Mouse (Mus musculus): Measurements from ENCODE around the gene Coro1b. TPM values are rescaled to one million over a fixed set of nuclear protein-coding genes. Genes with fewer than 3 reads are reported as not detected.

The Coro1b gene
- polyA plus RNA-seq, 1 experiment = 240 TPM

- peak; percentile 91 for TF ChIP-seq POLR2A (IDR thresholded peaks at IDR 0.05; ENCODE audit: borderline replicate concordance, insufficient read depth, low read length)
- TF ChIP-seq CTCF (IDR thresholded peaks at IDR 0.05; ENCODE audit: borderline replicate concordance, insufficient read depth, low read depth, low read length) = peak; percentile 73
- DNase-seq = peak; percentile 99 to 100
- Histone ChIP-seq H3K27ac (ENCODE audit: insufficient read depth, low read length) (peak overlapping the region; percentile 86), H3K27me3 (ENCODE audit: control insufficient read depth, insufficient read depth, low read length) (no peaks in the 10 kb centered on the region), H3K4me1 (ENCODE audit: control insufficient read depth, insufficient read depth, low read length) (peaks cover 5% of the 10 kb centered on the region; the same call in 1 of the 2 replicates), H3K4me3 (replicated peaks; ENCODE audit: insufficient read depth, low read depth, low read length) (peak overlapping the region; percentile 73)
- 1% methylated on average over 43 of the region's 43 CpGs for WGBS
Measured at GRCm38 (mm10) chr19:4169378-4169784, 21.0 kb downstream of the Coro1b start.

DNA sequence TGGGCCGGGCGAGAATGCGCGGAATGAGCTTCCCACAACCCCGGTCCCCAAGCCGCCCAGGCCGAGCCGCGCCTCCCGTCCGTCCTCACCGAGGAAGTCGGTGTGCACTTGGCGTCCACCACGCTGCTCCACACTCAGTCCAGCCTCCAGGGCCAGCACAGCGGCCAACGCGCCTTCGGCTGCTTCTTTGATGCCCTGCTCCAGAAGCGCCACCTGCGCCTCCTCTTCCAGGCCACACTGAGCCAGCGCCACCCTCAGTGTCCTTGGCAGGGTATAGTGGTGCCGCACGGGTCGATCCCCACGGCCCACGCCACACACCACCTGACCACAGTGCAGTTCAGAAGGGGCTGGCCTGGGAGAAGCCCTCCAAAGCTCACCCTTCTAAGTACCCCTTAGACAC is 21.4 kb downstream of the Coro1b start:
- H3K4me3 ChIP-seq (replicated peaks; ENCODE audit: insufficient read depth, low read depth, low read length) = peak overlapping the region; percentile 73
- peak in 1 of 2 experiments; percentile 69 for DNase-seq
- under 1% methylated on average over 27 of the region's 27 CpGs for WGBS
- TF ChIP-seq CTCF (IDR thresholded peaks at IDR 0.05; ENCODE audit: borderline replicate concordance, insufficient read depth, low read depth, low read length) (no peak), POLR2A (IDR thresholded peaks at IDR 0.05; ENCODE audit: borderline replicate concordance, insufficient read depth, low read length) (no peak)
- peaks cover 5% of the 10 kb centered on the region; the same call in 1 of the 2 replicates for H3K4me1 ChIP-seq (ENCODE audit: control insufficient read depth, insufficient read depth, low read length)
- no peaks in the 10 kb centered on the region for H3K27me3 ChIP-seq (ENCODE audit: control insufficient read depth, insufficient read depth, low read length)
- H3K27ac ChIP-seq (ENCODE audit: insufficient read depth, low read length) = peak overlapping the region; percentile 86

DNA sequence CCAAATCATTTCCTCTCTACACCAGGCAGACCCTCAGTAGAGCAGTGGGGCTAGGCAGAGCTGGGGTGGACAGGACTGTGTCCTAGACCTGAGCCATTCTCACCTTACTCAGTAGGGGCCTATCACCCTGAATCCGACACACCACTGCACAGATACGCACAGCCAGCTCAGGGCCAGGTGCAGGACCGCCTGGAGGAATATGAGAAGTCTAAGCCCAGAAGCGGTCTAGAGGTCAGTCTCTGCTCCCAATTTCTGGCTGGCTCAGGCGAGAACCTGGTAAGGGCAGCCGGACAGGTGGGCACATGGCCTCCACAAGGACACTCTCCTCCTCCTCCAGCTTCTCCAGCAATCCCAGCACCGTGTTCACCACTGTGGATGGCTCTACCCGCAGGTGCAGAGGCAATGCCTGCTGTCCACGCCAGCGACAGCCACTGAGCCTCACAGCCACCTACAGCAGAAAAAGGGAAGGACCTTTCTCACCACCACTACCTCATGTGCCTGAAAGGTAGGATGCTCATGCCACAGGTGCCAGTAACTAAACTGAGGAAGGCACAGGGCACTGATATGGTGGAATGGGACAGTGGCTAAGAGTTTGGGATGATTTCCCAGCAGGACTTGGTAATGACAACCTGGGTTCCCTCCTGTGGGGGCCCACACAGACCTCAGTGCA is 22.4 kb downstream of the Coro1b start:
- Histone ChIP-seq H3K27me3 (ENCODE audit: control insufficient read depth, insufficient read depth, low read length) (no peaks in the 10 kb centered on the region), H3K4me1 (ENCODE audit: control insufficient read depth, insufficient read depth, low read length) (peaks cover 5% of the 10 kb centered on the region), H3K27ac (ENCODE audit: insufficient read depth, low read length) (no peak overlapping the region), H3K4me3 (replicated peaks; ENCODE audit: insufficient read depth, low read depth, low read length) (no peak overlapping the region)
- 94% methylated on average over 10 of the region's 10 CpGs for WGBS
- peak in 1 of 2 experiments; percentile 19 for DNase-seq
- TF ChIP-seq CTCF (IDR thresholded peaks at IDR 0.05; ENCODE audit: borderline replicate concordance, insufficient read depth, low read depth, low read length) (no peak), POLR2A (IDR thresholded peaks at IDR 0.05; ENCODE audit: borderline replicate concordance, insufficient read depth, low read length) (no peak)

DNA sequence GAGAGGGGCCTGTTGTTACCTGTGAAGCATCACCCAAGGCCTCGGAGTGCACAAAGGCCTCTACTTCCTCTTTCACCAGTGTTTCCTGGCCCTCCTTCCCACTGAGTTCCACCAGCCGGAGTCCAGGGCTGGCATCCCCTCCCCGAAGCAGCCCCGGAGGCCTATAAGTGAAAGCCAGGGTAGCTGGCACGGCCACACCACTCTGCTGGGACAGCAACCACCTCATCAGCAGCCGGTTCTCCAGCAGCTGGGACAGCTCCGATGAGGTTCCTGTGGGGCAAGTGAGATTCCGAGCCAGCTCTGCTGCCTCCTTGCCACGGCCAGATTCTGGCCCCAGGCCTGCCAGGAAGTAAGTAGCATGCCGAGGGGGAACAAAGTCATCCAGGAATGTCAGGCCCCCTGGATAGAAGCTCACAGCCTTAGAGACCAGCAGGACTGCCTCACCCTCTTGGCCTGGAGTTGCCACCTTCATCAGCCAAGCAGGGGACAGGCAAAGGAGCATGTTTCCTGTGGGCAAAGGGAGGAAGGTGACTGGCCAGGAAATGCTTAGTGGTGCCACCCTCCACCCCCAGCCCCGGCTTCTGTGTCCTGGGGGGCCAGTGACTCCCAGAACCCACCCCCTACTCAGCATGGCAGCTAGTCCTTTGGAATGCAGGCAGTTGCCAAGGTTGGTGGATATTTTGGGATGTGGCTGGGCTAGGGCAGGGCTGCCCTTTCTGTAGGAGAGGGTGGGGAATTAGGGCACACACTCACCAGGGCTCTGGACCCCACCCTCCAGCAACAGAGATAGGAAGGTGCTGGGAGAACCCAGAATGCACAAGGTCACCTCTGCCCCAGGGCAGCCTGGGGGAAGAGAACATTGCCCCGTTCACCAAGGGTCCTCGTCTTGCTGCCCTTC is 23.2 kb downstream of the Coro1b start:
- 47% methylated on average over 13 of the region's 13 CpGs for WGBS

GRCm38 (mm10) chr19:4172925-4173324 is 24.5 kb downstream of the Coro1b start:
- Histone ChIP-seq H3K27me3 (ENCODE audit: control insufficient read depth, insufficient read depth, low read length) (no peaks in the 10 kb centered on the region), H3K27ac (ENCODE audit: insufficient read depth, low read length) (no peak overlapping the region), H3K4me3 (replicated peaks; ENCODE audit: insufficient read depth, low read depth, low read length) (no peak overlapping the region), H3K4me1 (ENCODE audit: control insufficient read depth, insufficient read depth, low read length) (peaks cover 5% of the 10 kb centered on the region)
- no peak for DNase-seq
- 75% methylated on average over 11 of the region's 11 CpGs for WGBS
- no peak for TF ChIP-seq CTCF (IDR thresholded peaks at IDR 0.05; ENCODE audit: borderline replicate concordance, insufficient read depth, low read depth, low read length)
- no peak for TF ChIP-seq POLR2A (IDR thresholded peaks at IDR 0.05; ENCODE audit: borderline replicate concordance, insufficient read depth, low read length)

More for the DNA sequence above, 23.2 kb downstream of the Coro1b start:
- H3K4me1 ChIP-seq (ENCODE audit: control insufficient read depth, insufficient read depth, low read length) = peaks cover 5% of the 10 kb centered on the region
- no peaks in the 10 kb centered on the region for H3K27me3 ChIP-seq (ENCODE audit: control insufficient read depth, insufficient read depth, low read length)
- no peak overlapping the region for H3K4me3 ChIP-seq (replicated peaks; ENCODE audit: insufficient read depth, low read depth, low read length)
- no peak for TF ChIP-seq POLR2A (IDR thresholded peaks at IDR 0.05; ENCODE audit: borderline replicate concordance, insufficient read depth, low read length)
- DNase-seq = peak; percentile 16 to 17
- H3K27ac ChIP-seq (ENCODE audit: insufficient read depth, low read length) = no peak overlapping the region

- 12% methylated on average over 11 of the region's 11 CpGs for WGBS
- no peaks in the 10 kb centered on the region; the same call in 1 of the 2 replicates for H3K4me1 ChIP-seq (ENCODE audit: control insufficient read depth, insufficient read depth, low read length)
- H3K4me3 ChIP-seq (replicated peaks; ENCODE audit: insufficient read depth, low read depth, low read length) = no peak within 1 kb of the TSS
- H3K27ac ChIP-seq (ENCODE audit: insufficient read depth, low read length) = no peak within 1 kb of the TSS
- TF ChIP-seq CTCF (IDR thresholded peaks at IDR 0.05; ENCODE audit: borderline replicate concordance, insufficient read depth, low read depth, low read length) (no peak), POLR2A (IDR thresholded peaks at IDR 0.05; ENCODE audit: borderline replicate concordance, insufficient read depth, low read length) (no peak)
- peak; percentile 20 to 24 for DNase-seq
- no peaks in the 10 kb centered on the region for H3K27me3 ChIP-seq (ENCODE audit: control insufficient read depth, insufficient read depth, low read length)
Measured at GRCm38 (mm10) chr19:4175368-4175947, 27.0 kb downstream of the Coro1b start, which contains the start of gene Carns1. Carns1 (minus strand) TSS chr19:4175479.

DNA sequence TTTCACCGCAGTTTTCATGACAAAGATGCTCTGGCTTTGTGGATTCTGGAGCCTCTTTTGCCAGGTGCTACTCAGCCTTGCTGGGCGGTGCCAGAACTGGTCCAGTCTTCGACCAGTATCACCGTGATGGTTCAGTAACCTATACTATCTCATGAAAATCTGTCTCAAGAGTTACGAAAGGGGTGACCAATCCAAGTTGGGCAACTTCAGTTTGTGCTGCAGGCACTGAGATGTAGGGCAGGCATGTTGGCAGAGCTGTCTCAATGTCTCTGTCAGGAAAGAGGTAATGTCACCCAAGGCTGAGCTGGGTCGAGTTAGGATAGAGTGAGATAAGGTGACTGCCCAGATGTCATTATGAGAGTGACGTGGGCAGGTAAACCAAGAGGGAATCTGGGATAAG is 32.0 kb downstream of the Coro1b start:
- TF ChIP-seq POLR2A (IDR thresholded peaks at IDR 0.05; ENCODE audit: borderline replicate concordance, insufficient read depth, low read length) (no peak), CTCF (IDR thresholded peaks at IDR 0.05; ENCODE audit: borderline replicate concordance, insufficient read depth, low read depth, low read length) (no peak)
- Histone ChIP-seq H3K4me1 (ENCODE audit: control insufficient read depth, insufficient read depth, low read length) (no peaks in the 10 kb centered on the region; the same call in 1 of the 2 replicates), H3K27ac (ENCODE audit: insufficient read depth, low read length) (no peak overlapping the region), H3K27me3 (ENCODE audit: control insufficient read depth, insufficient read depth, low read length) (no peaks in the 10 kb centered on the region), H3K4me3 (replicated peaks; ENCODE audit: insufficient read depth, low read depth, low read length) (no peak overlapping the region)
- WGBS = 90% methylated on average over 7 of the region's 7 CpGs
- DNase-seq = no peak

Measured in cerebellum, adult 2 months (tissue).